Mouse (Mus musculus) midbrain, embryonic 14.5 days (tissue): ENCODE data around the gene Ppp2r5d. TPM values are rescaled to one million over a fixed set of nuclear protein-coding genes. Genes with fewer than 3 reads are reported as not detected.

Experiments
- ATAC-seq: fragments of 200-750 bp; cut with Nextera tagmentation; 2 replicates; pipeline ENCODE4 v1.8.0; 2017; ENCODE audit warnings: moderate number of reproducible peaks, moderate library complexity; ENCODE audit not compliant: low FRiP score, low TSS enrichment
- DNase-seq: peaks from one replicate; pipeline ENCODE4 v3.0.0-alpha.2; 2015
- H3K27ac ChIP-seq: fragments of 300-500 bp; sonication (generic); replicated peaks from 2 replicates; pipeline ENCODE4 v1.5.1; 2014; ENCODE audit warnings: mild to moderate bottlenecking, low read depth, low read length, moderate library complexity
- H3K27me3 ChIP-seq: fragments of 300-500 bp; sonication (generic); 2 replicates; pipeline ENCODE4 v1.6.1; 2014; ENCODE audit warnings: low read length, control low read depth, mixed read lengths; ENCODE audit not compliant: control insufficient read depth, insufficient read depth
- H3K36me3 ChIP-seq: fragments of 300-500 bp; sonication (generic); 2 replicates; pipeline ENCODE4 v1.6.1; 2014; ENCODE audit warnings: low read length, control low read depth; ENCODE audit not compliant: control insufficient read depth, insufficient read depth
- H3K4me1 ChIP-seq: fragments of 300-500 bp; sonication (generic); 2 replicates; pipeline ENCODE4 v1.6.1; 2014; ENCODE audit warnings: mild to moderate bottlenecking, antibody characterized with exemption, low read length, control low read depth; ENCODE audit not compliant: control insufficient read depth, insufficient read depth
- H3K4me2 ChIP-seq: fragments of 300-500 bp; sonication (generic); 2 replicates; pipeline ENCODE4 v1.6.1; 2014; ENCODE audit warnings: mild to moderate bottlenecking, low read length, moderate library complexity
- H3K4me3 ChIP-seq: fragments of 300-500 bp; sonication (generic); replicated peaks from 2 replicates; pipeline ENCODE4 v1.5.1; 2014; ENCODE audit warnings: low read depth, low read length
- H3K9ac ChIP-seq: fragments of 300-500 bp; sonication (generic); replicated peaks from 2 replicates; pipeline ENCODE4 v1.6.1; 2014; ENCODE audit warnings: mild to moderate bottlenecking, low read length, moderate library complexity
- H3K9me3 ChIP-seq: fragments of 300-500 bp; sonication (generic); 2 replicates; pipeline ENCODE4 v1.6.1; 2016; ENCODE audit warnings: low read length, control low read depth, mixed read lengths; ENCODE audit not compliant: control insufficient read depth
- WGBS: fragments of 180-500 bp; shearing (Covaris S2); extraction: QIAGEN DNeasy Blood & Tissue Kit; methylation state at CpG from one replicate; pipeline ENCODE4 v1.1.7; 2014; 5-methylcytosine and 5-hydroxymethylcytosine counted together
- polyA plus RNA-seq: library from polyadenylated mRNA; unstranded; fragments of >200 nt; fragmentation: Nextera tagmentation; extraction: Ambion mirVana; gene quantifications from 2 replicates; pipeline ENCODE4 v1.2.1, GENCODE M21; 2014

Gene Ppp2r5d
- polyA plus RNA-seq, 1 experiment from 2014 or later, result 81.4 TPM

DNA sequence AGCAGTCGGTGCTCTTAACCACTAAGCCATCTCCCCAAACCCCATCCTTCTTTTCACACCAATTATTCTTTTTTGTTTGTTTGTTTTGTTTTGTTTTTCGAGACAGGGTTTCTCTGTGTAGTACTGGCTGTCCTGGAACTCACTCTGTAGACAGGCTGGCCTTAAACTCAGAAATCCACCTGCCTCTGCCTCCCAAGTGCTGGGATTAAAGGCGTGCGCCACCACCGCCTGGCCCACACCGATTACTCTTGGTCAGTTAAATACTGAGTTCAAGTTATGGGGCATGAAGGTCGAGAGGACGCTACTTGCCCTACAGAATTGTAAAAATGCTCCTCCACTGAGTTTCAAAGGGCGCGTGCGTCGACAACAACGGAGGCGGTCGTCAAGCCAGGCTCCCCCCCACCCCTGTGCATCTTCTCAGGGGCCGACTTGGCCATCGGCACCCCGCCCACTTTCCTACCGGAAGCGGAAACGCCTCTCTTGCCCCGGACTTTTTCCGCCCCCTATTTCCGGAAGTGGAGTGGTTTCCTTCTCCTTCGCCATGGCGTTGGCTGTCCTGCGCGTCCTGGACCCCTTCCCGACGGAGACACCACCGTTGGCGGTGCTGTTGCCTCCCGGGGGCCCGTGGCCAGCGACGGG, 6.2 kb upstream of the Ppp2r5d start, which contains the start of gene Pex6:
Gene Pex6 (plus strand): TSS at position 505 of the 639 bp plus-strand sequence.
- Histone ChIP-seq H3K36me3 (peaks cover 22% of the 10 kb centered on the region), H3K4me1 (peaks cover 16% of the 10 kb centered on the region), H3K9me3 (no peaks in the 10 kb centered on the region), H3K4me3 (peak within 1 kb of the TSS; percentile 93), H3K27ac (peak within 1 kb of the TSS; percentile 77), H3K27me3 (no peaks in the 10 kb centered on the region), H3K9ac (peak within 1 kb of the TSS; percentile 80), H3K4me2 (peak within 1 kb of the TSS; percentile 99)
- ATAC-seq (peak; percentile 92), DNase-seq (peak; percentile 97)
- 8% methylated on average over 36 of the region's 36 CpGs for WGBS

DNA sequence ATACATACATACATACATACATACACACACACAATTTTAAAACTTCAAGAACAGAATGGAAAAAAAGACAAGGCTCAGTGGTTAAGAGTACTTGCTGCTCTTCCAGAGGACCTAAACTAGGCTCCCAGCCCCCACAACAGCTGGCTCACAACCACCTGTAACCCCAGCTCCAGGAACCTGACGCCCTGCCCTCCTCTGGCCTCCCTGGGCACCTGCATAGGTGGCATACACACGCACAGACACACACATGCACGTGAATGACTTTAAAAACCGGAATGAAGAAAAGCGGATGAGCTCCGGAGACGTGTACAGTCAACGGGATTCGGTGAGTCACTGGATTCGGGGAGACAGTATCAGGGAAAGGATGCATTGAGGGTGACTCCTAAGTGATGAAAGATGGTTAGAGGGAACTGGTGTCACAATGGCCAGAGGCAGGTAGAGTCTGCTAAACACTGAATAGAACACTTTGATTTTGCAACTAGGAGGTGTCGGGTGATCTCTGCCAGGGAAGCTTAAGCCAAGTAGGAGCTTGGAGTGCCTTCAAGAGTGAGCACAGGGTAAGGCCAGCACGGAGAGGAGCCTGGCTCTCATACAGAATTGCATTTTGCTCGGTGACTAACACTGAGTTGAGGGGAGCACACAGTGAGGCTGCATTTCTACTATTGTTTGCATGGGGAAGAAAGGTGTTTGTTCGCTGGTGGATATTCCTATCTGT, 1.6 kb upstream of the Ppp2r5d start:
- Histone ChIP-seq H3K36me3 (no peaks in the 10 kb centered on the region), H3K4me1 (peaks cover 18% of the 10 kb centered on the region), H3K4me2 (no peak overlapping the region), H3K4me3 (no peak overlapping the region), H3K27me3 (no peaks in the 10 kb centered on the region), H3K9ac (no peak overlapping the region), H3K9me3 (no peaks in the 10 kb centered on the region), H3K27ac (no peak overlapping the region)
- no peak for DNase-seq
- ATAC-seq, result no peak
- WGBS, result 94% methylated on average over 14 of the region's 14 CpGs

DNA sequence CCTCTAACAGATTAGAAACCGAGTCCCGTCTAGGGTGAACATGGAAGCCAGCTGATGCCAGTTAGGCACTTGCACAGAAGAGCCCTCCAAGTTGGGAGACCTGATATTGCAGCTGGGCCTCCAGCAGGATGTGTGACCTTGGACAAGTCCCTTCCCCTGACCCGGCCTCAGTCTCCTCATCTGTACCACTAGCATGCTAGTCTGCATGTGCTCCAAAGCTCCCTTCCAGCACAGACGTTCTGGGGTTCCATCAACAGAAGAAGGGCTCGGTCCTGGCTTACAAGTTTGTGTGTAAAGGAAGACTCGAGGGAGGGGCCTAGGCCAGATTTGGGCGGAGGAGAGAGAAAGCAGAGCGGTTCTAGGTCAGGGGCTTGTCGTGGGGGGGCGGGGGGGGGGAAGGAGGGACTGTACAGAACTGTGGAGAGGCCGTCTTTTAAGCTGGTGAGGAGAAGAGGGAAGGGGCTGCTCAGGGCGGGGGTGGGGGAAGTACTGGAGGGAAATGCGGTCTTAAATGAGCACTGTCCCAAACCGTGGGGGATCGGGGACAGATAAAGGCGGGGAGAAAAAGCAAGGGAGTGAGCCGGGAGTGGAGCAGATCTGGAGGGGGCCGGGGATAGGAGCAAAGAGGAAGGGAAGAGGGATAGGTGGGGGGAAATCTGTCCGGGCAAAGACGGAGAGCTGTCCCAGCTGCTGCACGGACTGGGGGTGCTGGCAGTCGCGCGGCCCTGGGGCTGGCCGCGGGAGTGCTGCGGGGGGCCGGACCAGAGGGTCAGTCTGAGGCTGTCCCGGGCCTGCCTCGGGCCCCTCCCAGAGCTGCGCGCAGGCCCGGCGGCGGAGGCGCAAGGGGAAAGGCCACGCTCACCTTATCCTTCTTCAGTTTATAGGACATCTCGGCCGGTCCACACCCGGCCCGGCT, 682 bp downstream of the Ppp2r5d start:
- Histone ChIP-seq H3K4me3 (peak overlapping the region; percentile 96), H3K4me1 (peaks cover 18% of the 10 kb centered on the region), H3K4me2 (peak overlapping the region; percentile 71), H3K9ac (peak overlapping the region; percentile 84), H3K27ac (peak overlapping the region; percentile 91), H3K9me3 (no peaks in the 10 kb centered on the region), H3K36me3 (peaks cover 10% of the 10 kb centered on the region), H3K27me3 (no peaks in the 10 kb centered on the region)
- DNase-seq (peak; percentile 38), ATAC-seq (no peak; the same call in 1 of the 2 replicates)
- WGBS, result 4% methylated on average over 40 of the region's 41 CpGs

DNA sequence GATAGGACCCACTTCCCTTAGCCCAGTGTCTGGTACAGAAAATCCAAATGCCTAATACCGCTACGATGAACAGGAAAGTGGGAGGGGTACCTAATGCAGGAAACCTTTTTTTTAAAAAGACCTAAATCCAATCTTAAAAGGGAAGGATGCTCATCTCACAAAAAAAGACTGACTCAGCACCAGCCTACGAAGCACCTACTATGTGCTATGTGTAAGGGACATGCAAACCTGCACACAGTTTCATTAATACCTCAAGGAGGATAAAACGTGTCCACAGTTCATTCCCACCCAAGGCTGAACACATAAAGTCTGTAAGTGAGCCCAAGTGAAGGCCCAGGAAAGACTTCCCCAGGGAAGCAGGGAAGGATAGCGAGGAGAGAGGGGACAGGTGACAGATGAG, 2.4 kb downstream of the Ppp2r5d start:
- peak overlapping the region; percentile 52; the same call in 1 of the 2 replicates for H3K9ac ChIP-seq
- peak overlapping the region; percentile 96; the same call in 1 of the 2 replicates for H3K4me3 ChIP-seq
- H3K36me3 ChIP-seq, result peaks cover 22% of the 10 kb centered on the region
- ATAC-seq (no peak), DNase-seq (no peak)
- no peaks in the 10 kb centered on the region for H3K9me3 ChIP-seq
- WGBS, result 91% methylated on average over 5 of the region's 5 CpGs
- peak overlapping the region; percentile 71 for H3K4me2 ChIP-seq
- H3K27me3 ChIP-seq, result no peaks in the 10 kb centered on the region
- no peak overlapping the region for H3K27ac ChIP-seq
- peaks cover 18% of the 10 kb centered on the region for H3K4me1 ChIP-seq

- WGBS, result 89% methylated on average over 12 of the region's 12 CpGs
- Histone ChIP-seq H3K27me3 (no peaks in the 10 kb centered on the region), H3K4me1 (peaks cover 18% of the 10 kb centered on the region), H3K27ac (no peak overlapping the region), H3K36me3 (peaks cover 22% of the 10 kb centered on the region), H3K4me3 (no peak overlapping the region), H3K9ac (no peak overlapping the region; the same call in 1 of the 2 replicates), H3K4me2 (no peak overlapping the region), H3K9me3 (no peaks in the 10 kb centered on the region)
- no peak for ATAC-seq
- DNase-seq, result no peak
These were observed 2.8 kb downstream of the Ppp2r5d start for GRCm38 (mm10) chr17:46702100-46702499.

GRCm38 (mm10) chr17:46701489-46701888, 3.4 kb downstream of the Ppp2r5d start:
- no peak for DNase-seq
- peak overlapping the region; percentile 12; the same call in 1 of the 2 replicates for H3K4me2 ChIP-seq
- ATAC-seq, result no peak
- WGBS, result 76% methylated on average over 12 of the region's 12 CpGs
- no peak overlapping the region for H3K9ac ChIP-seq
- no peak overlapping the region for H3K4me3 ChIP-seq
- peaks cover 22% of the 10 kb centered on the region for H3K36me3 ChIP-seq
- no peaks in the 10 kb centered on the region for H3K27me3 ChIP-seq
- no peak overlapping the region for H3K27ac ChIP-seq
- peaks cover 18% of the 10 kb centered on the region for H3K4me1 ChIP-seq
- H3K9me3 ChIP-seq, result no peaks in the 10 kb centered on the region

GRCm38 (mm10) chr17:46699912-46700311, 5.0 kb downstream of the Ppp2r5d start:
- Histone ChIP-seq H3K9ac (no peak overlapping the region), H3K27ac (no peak overlapping the region), H3K4me3 (no peak overlapping the region), H3K9me3 (no peaks in the 10 kb centered on the region), H3K4me1 (peaks cover 14% of the 10 kb centered on the region), H3K36me3 (peaks cover 22% of the 10 kb centered on the region), H3K4me2 (no peak overlapping the region), H3K27me3 (no peaks in the 10 kb centered on the region)
- DNase-seq (no peak), ATAC-seq (no peak)
- 91% methylated on average over 3 of the region's 3 CpGs for WGBS

- 86% methylated on average over 5 of the region's 5 CpGs for WGBS
These were observed 5.7 kb downstream of the Ppp2r5d start for GRCm38 (mm10) chr17:46699245-46699644.

More at GRCm38 (mm10) chr17:46699245-46699644, 5.7 kb downstream of the Ppp2r5d start:
- Histone ChIP-seq H3K4me3 (no peak overlapping the region), H3K9ac (no peak overlapping the region), H3K36me3 (peaks cover 22% of the 10 kb centered on the region), H3K9me3 (no peaks in the 10 kb centered on the region), H3K27ac (no peak overlapping the region), H3K4me2 (no peak overlapping the region), H3K4me1 (peaks cover 14% of the 10 kb centered on the region), H3K27me3 (no peaks in the 10 kb centered on the region)
- DNase-seq (no peak), ATAC-seq (no peak)
